Mouse (Mus musculus) R1 (cell line): ENCODE data around the gene Stox1.

ENCODE experiments used
- DNase-seq: peaks from one replicate; pipeline ENCODE4 v3.0.0-alpha.2; 2018; ENCODE audit warnings: low read depth, low spot score

The Stox1 gene

GRCm38 (mm10) chr10:62664963-62665590 is 60.9 kb downstream of the Stox1 start:
- DNase-seq: peak; percentile 55

GRCm38 (mm10) chr10:62664171-62664570 is 61.8 kb downstream of the Stox1 start:
- no peak for DNase-seq

- no peak for DNase-seq
These were observed 69.2 kb downstream of the Stox1 start for GRCm38 (mm10) chr10:62656711-62657110.

GRCm38 (mm10) chr10:62651961-62652360 is 74.0 kb downstream of the Stox1 start:
- DNase-seq: no peak

GRCm38 (mm10) chr10:62650881-62651810 is 74.8 kb downstream of the Stox1 start, which contains the start of gene Ddx50:
Gene Ddx50 (minus strand): TSS chr10:62651218.
- DNase-seq: peak; percentile 100

- DNase-seq: peak; percentile 46
These were observed 75.6 kb downstream of the Stox1 start for GRCm38 (mm10) chr10:62650358-62650782.
